Mouse (Mus musculus) hindbrain, embryonic 16.5 days (tissue): Measurements from ENCODE around the gene Dck. TPM values are rescaled to one million over a fixed set of nuclear protein-coding genes. Genes with fewer than 3 reads are reported as not detected.

ENCODE experiments used
- ATAC-seq: fragments of 200-750 bp; cut with Nextera tagmentation; 2 replicates; pipeline ENCODE4 v1.8.0; 2017; ENCODE audit warnings: moderate TSS enrichment, moderate library complexity
- H3K27ac ChIP-seq: fragments of 300-500 bp; sonication (generic); 2 replicates; pipeline ENCODE4 v1.5.1; 2014; ENCODE audit warnings: low read depth, mild to moderate bottlenecking, control low read depth, low read length, moderate library complexity
- H3K27me3 ChIP-seq: fragments of 300-500 bp; sonication (generic); replicated peaks from 2 replicates; pipeline ENCODE4 v1.6.1; 2014; ENCODE audit warnings: low read length; ENCODE audit not compliant: control insufficient read depth, insufficient read depth
- H3K36me3 ChIP-seq: fragments of 300-500 bp; sonication (generic); 2 replicates; pipeline ENCODE4 v1.6.1; 2014; ENCODE audit warnings: mild to moderate bottlenecking, low read length, moderate library complexity, mixed read lengths; ENCODE audit not compliant: control insufficient read depth, insufficient read depth
- H3K4me1 ChIP-seq: fragments of 300-500 bp; sonication (generic); 2 replicates; pipeline ENCODE4 v1.6.1; 2014; ENCODE audit warnings: low read depth, low read length; ENCODE audit not compliant: control insufficient read depth, insufficient read depth
- H3K4me2 ChIP-seq: fragments of 300-500 bp; sonication (generic); 2 replicates; pipeline ENCODE4 v1.6.1; 2014; ENCODE audit warnings: mild to moderate bottlenecking, low read length, control low read depth, moderate library complexity
- H3K4me3 ChIP-seq: fragments of 300-500 bp; sonication (generic); 2 replicates; pipeline ENCODE4 v1.5.1; 2014; ENCODE audit warnings: mild to moderate bottlenecking, low read length, control low read depth, moderate library complexity
- H3K9ac ChIP-seq: fragments of 300-500 bp; sonication (generic); 2 replicates; pipeline ENCODE4 v1.6.1; 2014; ENCODE audit warnings: low read depth, mild to moderate bottlenecking, control low read depth, low read length, moderate library complexity
- H3K9me3 ChIP-seq: fragments of 300-500 bp; sonication (generic); 2 replicates; pipeline ENCODE4 v1.6.1; 2014; ENCODE audit warnings: mild to moderate bottlenecking, low read length, moderate library complexity; ENCODE audit not compliant: control insufficient read depth
- WGBS: fragments of 180-500 bp; shearing (Covaris S2); extraction: QIAGEN DNeasy Blood & Tissue Kit; methylation state at CpG from one replicate; pipeline ENCODE4 v1.1.7; 2014; 5-methylcytosine and 5-hydroxymethylcytosine counted together
- polyA plus RNA-seq: library from polyadenylated mRNA; unstranded; fragments of >200 nt; fragmentation: Nextera tagmentation; extraction: Ambion mirVana; gene quantifications from 2 replicates; pipeline ENCODE4 v1.2.1, GENCODE M21; 2015

Dck gene
- polyA plus RNA-seq, 1 experiment from 2014 or later: 41.7 TPM

DNA sequence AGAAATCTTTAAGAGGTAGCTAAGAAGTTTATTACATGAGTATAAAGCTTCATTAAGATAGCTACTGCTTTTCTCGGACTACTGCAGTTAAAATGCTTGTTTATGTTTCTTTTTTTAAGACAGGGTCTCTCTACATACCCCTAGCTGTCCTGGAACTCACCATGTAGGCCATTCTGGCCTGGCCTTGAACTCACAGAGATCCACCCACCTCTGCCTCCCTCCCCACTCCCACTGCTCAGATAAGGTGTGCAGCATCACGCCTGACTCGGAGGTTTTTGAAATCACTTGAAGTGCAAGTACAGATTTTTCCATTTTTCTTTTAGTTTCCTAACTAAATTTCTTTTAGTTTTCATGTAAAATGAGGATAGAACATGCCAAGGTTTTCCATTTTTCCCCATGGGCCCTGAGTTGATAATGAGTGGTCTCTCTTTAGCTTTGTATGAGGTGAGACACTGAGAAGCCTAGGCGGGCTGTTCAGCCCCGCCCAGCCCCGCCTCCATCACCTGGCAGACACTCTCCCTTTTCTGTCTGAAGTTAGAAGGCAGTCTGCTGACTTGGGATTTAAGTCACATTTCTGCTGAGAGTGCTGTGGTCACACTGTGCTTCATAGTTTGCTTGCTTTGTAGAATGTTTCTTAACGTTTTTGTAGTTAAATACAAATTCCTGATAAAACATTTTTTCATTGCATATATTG lies 17.4 kb downstream of the Dck start:
- WGBS: 90% methylated on average over 7 of the region's 7 CpGs
- no peak overlapping the region for H3K4me3 ChIP-seq
- H3K4me2 ChIP-seq: no peak overlapping the region
- H3K27me3 ChIP-seq: no peaks in the 10 kb centered on the region
- peaks cover 14% of the 10 kb centered on the region for H3K36me3 ChIP-seq
- no peak overlapping the region for H3K9ac ChIP-seq
- no peaks in the 10 kb centered on the region for H3K9me3 ChIP-seq
- H3K27ac ChIP-seq: no peak overlapping the region
- no peaks in the 10 kb centered on the region for H3K4me1 ChIP-seq
- no peak for ATAC-seq

- Histone ChIP-seq H3K4me3 (no peak overlapping the region), H3K27me3 (no peaks in the 10 kb centered on the region), H3K27ac (no peak overlapping the region), H3K9me3 (no peaks in the 10 kb centered on the region), H3K4me2 (no peak overlapping the region), H3K9ac (no peak overlapping the region), H3K36me3 (peaks cover 11% of the 10 kb centered on the region), H3K4me1 (no peaks in the 10 kb centered on the region)
- WGBS: 86% methylated on average over 1 of the region's 1 CpGs
- ATAC-seq: no peak
Measured at GRCm38 (mm10) chr5:88785059-88785458, 20.3 kb downstream of the Dck start.

DNA sequence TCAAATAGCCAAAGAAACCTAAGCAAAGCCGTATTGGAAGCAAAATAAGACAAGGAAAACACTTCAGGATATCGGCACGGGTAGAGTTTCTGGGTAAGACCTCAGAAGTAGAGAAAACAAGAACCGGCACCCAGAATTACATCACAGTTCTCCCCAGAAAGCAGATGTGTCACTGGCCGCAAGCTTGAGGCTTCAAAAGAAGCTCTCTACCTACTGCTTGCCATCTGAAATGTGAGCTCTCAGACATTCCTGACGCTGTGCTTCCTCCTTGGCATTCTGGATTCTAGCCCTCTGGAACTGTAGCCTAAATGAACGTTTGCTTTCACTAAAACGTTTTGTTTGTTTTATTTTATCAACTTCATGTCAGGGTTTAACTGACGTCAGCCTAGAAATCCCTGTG lies 25.9 kb downstream of the Dck start:
- Histone ChIP-seq H3K36me3 (no peaks in the 10 kb centered on the region), H3K9ac (no peak overlapping the region), H3K9me3 (no peaks in the 10 kb centered on the region), H3K4me1 (no peaks in the 10 kb centered on the region), H3K27ac (no peak overlapping the region), H3K4me3 (no peak overlapping the region), H3K27me3 (no peaks in the 10 kb centered on the region), H3K4me2 (no peak overlapping the region)
- ATAC-seq: no peak
- WGBS: 63% methylated on average over 9 of the region's 9 CpGs

- no peak overlapping the region for H3K4me2 ChIP-seq
- 39% methylated on average over 10 of the region's 10 CpGs for WGBS
- no peaks in the 10 kb centered on the region for H3K36me3 ChIP-seq
- H3K27me3 ChIP-seq: no peaks in the 10 kb centered on the region
- ATAC-seq: peak; percentile 34; the same call in 1 of the 2 replicates
- H3K9me3 ChIP-seq: no peaks in the 10 kb centered on the region
- H3K4me1 ChIP-seq: no peaks in the 10 kb centered on the region
- H3K27ac ChIP-seq: no peak overlapping the region
- no peak overlapping the region for H3K9ac ChIP-seq
- no peak overlapping the region for H3K4me3 ChIP-seq
Measured at GRCm38 (mm10) chr5:88791256-88792245, 26.8 kb downstream of the Dck start.

GRCm38 (mm10) chr5:88793676-88794075 lies 28.9 kb downstream of the Dck start:
- 97% methylated on average over 3 of the region's 3 CpGs for WGBS
- Histone ChIP-seq H3K4me2 (no peak overlapping the region), H3K4me1 (no peaks in the 10 kb centered on the region), H3K9me3 (no peaks in the 10 kb centered on the region), H3K36me3 (no peaks in the 10 kb centered on the region), H3K4me3 (no peak overlapping the region), H3K9ac (no peak overlapping the region), H3K27ac (no peak overlapping the region), H3K27me3 (no peaks in the 10 kb centered on the region)
- ATAC-seq: no peak

DNA sequence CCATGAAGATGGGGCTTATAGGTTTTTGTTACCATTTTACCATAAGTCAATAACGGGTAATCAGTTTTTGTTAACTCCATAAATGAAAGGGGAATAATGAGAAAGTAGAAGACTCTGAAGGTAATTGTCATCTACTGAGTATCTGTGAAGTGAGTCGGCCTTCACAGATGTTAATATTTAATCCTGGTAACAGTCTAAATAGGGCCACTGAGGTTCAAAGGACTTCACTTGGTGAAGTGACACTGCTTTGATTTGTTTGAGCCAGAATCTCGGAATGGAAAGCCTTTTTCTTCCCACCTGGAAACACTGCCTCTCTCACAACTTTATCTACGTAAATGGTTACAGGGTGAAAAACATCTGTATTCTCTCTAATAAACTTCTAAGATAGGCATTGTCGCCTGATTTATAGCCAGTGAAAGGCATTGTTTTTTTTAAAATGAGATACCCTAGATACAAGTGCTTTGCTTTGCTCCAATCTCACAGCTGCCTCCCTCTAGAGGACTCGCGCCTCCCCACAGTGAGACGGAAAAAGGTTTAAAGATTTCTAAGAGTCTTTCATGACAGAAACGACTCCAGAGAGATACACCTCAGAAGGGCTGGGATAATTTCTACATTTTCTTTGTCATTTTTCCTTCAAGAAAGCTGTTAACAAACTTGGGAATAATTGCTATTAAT lies 31.3 kb downstream of the Dck start:
- ATAC-seq: no peak
- 52% methylated on average over 9 of the region's 9 CpGs for WGBS
- H3K9ac ChIP-seq: no peak overlapping the region
- H3K36me3 ChIP-seq: no peaks in the 10 kb centered on the region
- H3K4me1 ChIP-seq: no peaks in the 10 kb centered on the region
- no peaks in the 10 kb centered on the region for H3K27me3 ChIP-seq
- no peaks in the 10 kb centered on the region for H3K9me3 ChIP-seq
- H3K4me3 ChIP-seq: no peak overlapping the region
- no peak overlapping the region for H3K27ac ChIP-seq
- no peak overlapping the region for H3K4me2 ChIP-seq

- Histone ChIP-seq H3K36me3 (no peaks in the 10 kb centered on the region), H3K4me3 (no peak overlapping the region), H3K27me3 (no peaks in the 10 kb centered on the region), H3K9me3 (no peaks in the 10 kb centered on the region), H3K4me2 (no peak overlapping the region), H3K9ac (no peak overlapping the region), H3K4me1 (no peaks in the 10 kb centered on the region), H3K27ac (no peak overlapping the region)
- 64% methylated on average over 11 of the region's 11 CpGs for WGBS
- no peak for ATAC-seq
Measured at GRCm38 (mm10) chr5:88796588-88796987, 31.8 kb downstream of the Dck start.

- no peak for ATAC-seq
- no peaks in the 10 kb centered on the region for H3K9me3 ChIP-seq
- no peak overlapping the region for H3K9ac ChIP-seq
- no peaks in the 10 kb centered on the region for H3K36me3 ChIP-seq
- H3K4me2 ChIP-seq: no peak overlapping the region
- no peak overlapping the region for H3K27ac ChIP-seq
- H3K4me1 ChIP-seq: no peaks in the 10 kb centered on the region
- no peak overlapping the region for H3K4me3 ChIP-seq
- no peaks in the 10 kb centered on the region for H3K27me3 ChIP-seq
- WGBS: 80% methylated on average over 6 of the region's 6 CpGs
Measured at GRCm38 (mm10) chr5:88797121-88797520, 32.3 kb downstream of the Dck start.

DNA sequence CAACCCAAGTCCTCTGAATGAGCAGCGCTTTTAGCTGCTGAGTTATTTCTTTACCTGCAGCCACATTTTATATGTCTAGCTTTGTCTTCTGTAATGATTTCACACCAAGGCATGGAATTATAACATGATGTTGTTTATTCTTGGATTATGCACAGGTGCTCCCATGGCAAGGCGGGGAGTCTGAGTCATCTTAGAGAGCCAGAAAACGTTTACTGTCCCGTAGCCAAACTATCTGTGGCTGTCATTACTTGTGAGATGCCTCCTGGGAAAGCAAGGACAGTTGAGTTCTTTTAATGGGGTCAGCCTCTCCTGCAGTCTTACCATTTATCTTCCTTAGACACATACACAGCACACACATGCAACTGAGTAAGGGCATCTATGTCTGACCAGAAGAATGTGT lies 40.8 kb downstream of the Dck start:
- Histone ChIP-seq H3K9me3 (no peaks in the 10 kb centered on the region), H3K27me3 (no peaks in the 10 kb centered on the region), H3K4me2 (no peak overlapping the region), H3K4me3 (no peak overlapping the region), H3K9ac (no peak overlapping the region), H3K27ac (no peak overlapping the region), H3K4me1 (no peaks in the 10 kb centered on the region; the same call in 1 of the 2 replicates), H3K36me3 (no peaks in the 10 kb centered on the region)
- WGBS: 83% methylated on average over 4 of the region's 4 CpGs
- no peak for ATAC-seq
